Mouse (Mus musculus) T-helper 1 cell (primary cell): ENCODE measurements around the gene Egln2.

ENCODE experiments used
- in situ Hi-C: fragments of 300-600 bp; cut with MboI, MseI; formaldehyde crosslinking; loops from one replicate; pipeline ENCODE4 v1.15.1; 2025; ENCODE audit warnings: high pct_unique_total_duplicates

The Egln2 gene

GRCm38 (mm10) chr7:27136410-27136996, 30.1 kb downstream of the Egln2 start:
- in situ Hi-C loops, result no loop called here

GRCm38 (mm10) chr7:27133757-27134156, 32.8 kb downstream of the Egln2 start:
- in situ Hi-C loops, result no loop called here

- in situ Hi-C loops, result no loop called here
Observed at GRCm38 (mm10) chr7:27133156-27133555, 33.4 kb downstream of the Egln2 start.

- in situ Hi-C loops, result no loop called here
Observed at GRCm38 (mm10) chr7:27132588-27132987, 34.0 kb downstream of the Egln2 start.

- in situ Hi-C loops, result no loop called here
Observed at GRCm38 (mm10) chr7:27131387-27131786, 35.2 kb downstream of the Egln2 start.

GRCm38 (mm10) chr7:27130521-27131370, 35.9 kb downstream of the Egln2 start:
- in situ Hi-C loops, result no loop called here

- in situ Hi-C loops, result loop anchor here (10.0 kb wide), 1 partner anchor 355 kb away; no protein-coding TSS in a partner anchor
Observed at GRCm38 (mm10) chr7:27129811-27130210, 36.8 kb downstream of the Egln2 start.

- in situ Hi-C loops, result loop anchor here (10.0 kb wide), 1 partner anchor 354 kb away; no protein-coding TSS in a partner anchor
Observed at GRCm38 (mm10) chr7:27128946-27129345, 37.7 kb downstream of the Egln2 start.

- in situ Hi-C loops, result loop anchor here (10.0 kb wide), 1 partner anchor 353 kb away; no protein-coding TSS in a partner anchor
Observed at GRCm38 (mm10) chr7:27128162-27128561, 38.4 kb downstream of the Egln2 start.

GRCm38 (mm10) chr7:27124969-27125368, 41.6 kb downstream of the Egln2 start:
- in situ Hi-C loops, result loop anchor here (10.0 kb wide), 1 partner anchor 350 kb away; no protein-coding TSS in a partner anchor

- in situ Hi-C loops, result loop anchor here (10.0 kb wide), 1 partner anchor 350 kb away; no protein-coding TSS in a partner anchor
Observed at GRCm38 (mm10) chr7:27124305-27124832, 42.2 kb downstream of the Egln2 start.

GRCm38 (mm10) chr7:27119676-27120075, 46.9 kb downstream of the Egln2 start, which contains the start of gene Cyp2f2:
Cyp2f2 (plus strand) TSS chr7:27119909.
- in situ Hi-C loops, result loop anchor here (10.0 kb wide), 1 partner anchor 345 kb away; no protein-coding TSS in a partner anchor

- in situ Hi-C loops, result no loop called here
Observed at GRCm38 (mm10) chr7:27118033-27118511, 48.5 kb downstream of the Egln2 start.

GRCm38 (mm10) chr7:27111987-27112386, 54.6 kb downstream of the Egln2 start:
- in situ Hi-C loops, result no loop called here

GRCm38 (mm10) chr7:27111038-27111437, 55.6 kb downstream of the Egln2 start:
- in situ Hi-C loops, result no loop called here

GRCm38 (mm10) chr7:27110327-27110726, 56.3 kb downstream of the Egln2 start:
- in situ Hi-C loops, result no loop called here
